Mouse (Mus musculus) spleen, postnatal 10 days (tissue): ENCODE results near the gene Dio3.

Experiments
- DNase-seq, 2 experiments: peaks; one replicate each; pipeline ENCODE4 v3.0.0; 2021 to 2022; ENCODE audit warnings: low spot score in 2 of 2

Dio3 gene

GRCm38 (mm10) chr12:110319696-110320095, 40.8 kb downstream of the Dio3 start:
- DNase-seq, result no peak
